Mouse (Mus musculus) monocyte, adult 5-6 weeks (primary cell): ENCODE measurements at regions not wholly inside any gene's neighbourhood (a gene's known extent, or its start where the extent isn't known, plus 50 kb on each side); places are given as distances from the start of the nearest gene placed in this dataset.

Source experiments
- ATAC-seq: fragments of 153-309, 156-312 bp; replicated peaks from 2 replicates; pipeline ENCODE4 v1.8.0; 2017; ENCODE audit warnings: mild to moderate bottlenecking; ENCODE audit not compliant: low TSS enrichment, insufficient number of reproducible peaks, severe bottlenecking, poor library complexity, low FRiP score

DNA sequence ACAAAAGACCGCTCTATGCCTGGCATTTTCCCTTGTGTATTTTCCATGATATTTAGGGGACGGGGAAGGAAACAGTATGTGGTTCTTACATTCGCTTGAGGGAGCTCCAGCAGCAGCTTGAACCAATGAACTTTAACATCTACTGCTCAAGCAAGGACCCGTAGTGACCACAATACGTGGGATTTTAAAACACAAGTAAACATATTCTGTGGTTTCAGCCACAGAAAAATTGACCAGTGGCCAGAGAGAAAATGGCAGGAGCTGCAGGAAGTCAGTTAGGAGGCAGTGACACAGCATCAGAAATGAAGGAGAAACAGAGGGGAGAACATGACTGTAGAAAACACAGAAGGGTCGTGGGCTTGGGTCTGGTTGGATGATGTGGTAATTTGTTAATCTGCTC lies 220.2 kb downstream of the Car2 start:
- no peak for ATAC-seq

DNA sequence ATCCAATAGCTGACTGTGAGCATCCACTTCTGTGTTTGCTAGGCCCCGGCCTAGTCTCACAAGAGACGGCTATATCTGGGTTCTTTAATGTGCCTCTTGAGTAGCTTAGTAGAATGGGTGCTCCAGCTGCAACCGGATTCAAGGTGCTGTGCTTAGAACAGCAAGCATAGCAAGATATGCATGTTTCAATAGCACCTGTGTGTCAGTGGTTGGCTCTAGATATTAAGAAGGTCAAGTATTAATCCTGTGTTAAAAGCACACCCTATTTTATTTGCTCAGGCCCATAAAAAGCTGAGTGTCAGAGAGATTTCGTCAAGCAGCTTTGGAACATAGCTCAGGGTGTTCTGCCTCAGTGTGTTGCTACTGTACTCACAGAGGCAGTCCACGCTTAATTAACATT lies 221.2 kb downstream of the Car2 start:
- no peak for ATAC-seq

GRCm38 (mm10) chr3:15108239-15108934 lies 222.3 kb downstream of the Car2 start:
- ATAC-seq = no peak

- no peak for ATAC-seq
These were observed 221.9 kb downstream of the Gm9733 start for GRCm38 (mm10) chr3:15110037-15110748.

DNA sequence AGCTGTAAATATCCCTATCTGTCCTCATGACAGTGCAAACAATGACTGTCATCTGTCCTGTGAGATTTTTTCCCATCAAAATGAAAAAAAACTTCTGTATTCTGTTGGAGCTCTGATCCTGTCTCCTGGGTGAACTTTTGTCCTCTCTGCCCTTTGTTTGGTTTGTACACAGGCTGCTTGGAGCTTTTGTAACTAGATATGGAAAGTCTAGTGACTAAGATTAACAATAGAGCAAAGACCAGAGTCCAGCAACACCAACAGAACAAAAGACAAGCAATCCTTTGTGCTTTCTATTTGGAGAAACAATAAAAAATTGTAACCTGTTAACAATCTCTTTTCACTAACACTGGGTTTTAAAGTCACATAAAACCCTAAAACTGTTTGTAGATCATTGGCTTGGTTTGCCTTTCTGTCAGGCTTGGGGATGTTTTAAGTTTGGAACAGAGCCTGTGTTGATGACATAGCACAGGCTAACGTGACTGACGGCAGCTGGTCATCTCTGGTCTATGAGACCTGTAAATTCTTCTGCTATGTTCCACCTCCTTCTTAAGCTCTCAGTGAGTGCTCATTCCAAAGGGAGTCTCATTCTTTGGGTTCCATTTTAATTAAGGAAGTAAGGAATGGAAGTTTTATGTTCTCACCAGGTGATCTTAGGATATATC lies 219.8 kb downstream of the Gm9733 start:
- ATAC-seq = no peak

DNA sequence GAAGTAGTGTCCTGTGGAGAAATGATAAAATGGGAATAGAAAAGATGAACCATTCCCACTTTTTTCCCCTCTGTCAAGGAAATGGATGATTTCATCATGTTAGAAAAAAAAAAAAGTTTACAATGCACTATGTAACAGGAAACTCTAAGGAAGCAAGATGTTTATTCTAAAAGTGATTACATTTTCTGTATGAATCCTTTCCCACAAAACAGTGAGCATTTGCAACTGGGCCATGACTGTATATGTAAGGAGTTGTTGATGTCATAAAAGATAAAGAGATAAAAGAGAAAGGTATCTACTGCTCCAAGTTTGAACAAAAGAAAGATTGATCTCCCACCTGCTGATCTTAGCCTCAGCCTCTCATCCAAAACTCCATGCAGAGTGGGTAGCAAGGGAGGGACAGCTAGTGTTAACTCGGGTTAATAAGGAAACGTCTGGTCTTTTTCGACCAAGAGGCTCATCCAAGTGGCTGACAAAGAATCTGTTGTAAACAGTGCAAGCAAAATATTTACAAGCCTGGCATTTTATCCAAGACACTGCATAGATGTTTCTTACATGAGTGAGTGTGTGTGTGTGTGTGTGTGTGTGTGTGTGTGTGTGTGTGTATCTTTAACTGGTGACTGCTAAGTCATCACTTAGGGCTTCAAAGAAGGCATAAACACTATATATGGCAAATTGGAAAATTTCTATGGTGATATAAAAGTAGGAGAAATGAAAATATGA lies 213.3 kb downstream of the Gm9733 start:
- ATAC-seq = no peak

DNA sequence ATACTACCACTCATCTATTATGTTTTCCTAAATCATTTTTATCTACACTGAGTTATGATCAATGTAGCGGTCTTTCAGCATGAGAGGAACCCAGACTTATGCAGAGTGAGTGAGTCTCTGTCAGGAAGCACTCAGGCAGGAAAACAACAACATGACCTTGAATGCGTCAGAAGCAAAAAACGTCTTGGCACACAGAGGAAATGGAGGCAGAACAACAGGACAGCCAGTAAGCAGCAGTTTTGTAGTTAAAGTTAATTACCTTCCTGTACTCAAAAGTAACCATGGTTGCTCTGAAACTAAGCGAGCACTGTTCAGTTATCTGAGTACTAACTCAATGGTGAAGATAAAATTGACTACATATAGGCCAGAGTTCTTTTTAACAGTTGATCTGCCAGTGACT lies 205.4 kb downstream of the Gm9733 start:
- ATAC-seq = no peak

- no peak for ATAC-seq
These were observed 203.7 kb downstream of the Gm9733 start for GRCm38 (mm10) chr3:15128370-15128769.

GRCm38 (mm10) chr3:15128960-15129359 lies 203.1 kb downstream of the Gm9733 start:
- ATAC-seq = no peak

- no peak for ATAC-seq
These were observed 202.3 kb downstream of the Gm9733 start for GRCm38 (mm10) chr3:15129729-15130369.

DNA sequence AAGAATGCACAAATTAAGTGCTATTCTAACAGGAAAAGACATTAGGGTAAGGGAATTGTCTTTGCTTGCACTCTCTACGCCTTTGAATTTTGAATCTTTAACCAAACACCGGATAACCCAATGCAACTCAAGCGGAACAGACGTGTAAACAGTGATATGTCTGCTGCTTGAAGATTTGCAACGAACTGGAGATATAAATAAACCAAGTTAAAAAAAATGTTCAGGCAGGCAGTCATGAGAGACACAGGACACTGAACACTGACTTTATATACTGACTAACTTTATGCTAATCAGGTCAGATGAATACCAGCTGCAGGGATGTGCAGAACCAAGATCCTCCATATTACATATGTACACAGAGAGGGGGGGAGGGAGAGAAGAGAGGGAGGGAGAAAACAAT lies 200.0 kb downstream of the Gm9733 start:
- no peak for ATAC-seq

DNA sequence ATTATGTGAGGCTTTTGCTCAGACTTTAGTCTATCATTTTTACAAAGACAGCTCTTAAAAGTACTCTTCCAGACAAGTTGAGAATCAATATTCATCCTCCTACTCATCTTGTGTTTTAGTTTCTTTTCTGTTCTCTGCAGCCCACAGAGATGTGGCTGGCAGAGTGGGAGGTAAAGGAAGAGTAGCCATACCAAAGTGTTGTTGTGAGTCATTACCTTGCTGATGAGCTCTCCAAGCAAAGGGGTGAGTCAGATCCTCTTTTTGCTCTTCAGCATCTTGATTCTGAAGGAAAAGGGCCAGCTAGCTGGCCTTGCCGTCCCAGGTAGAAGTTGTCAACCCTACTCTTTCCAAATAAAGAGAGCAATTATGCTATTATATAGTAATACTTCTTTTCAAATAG lies 192.6 kb downstream of the Gm9733 start:
- no peak for ATAC-seq

- ATAC-seq = no peak
These were observed 178.4 kb downstream of the Gm9733 start for GRCm38 (mm10) chr3:15153710-15154109.

DNA sequence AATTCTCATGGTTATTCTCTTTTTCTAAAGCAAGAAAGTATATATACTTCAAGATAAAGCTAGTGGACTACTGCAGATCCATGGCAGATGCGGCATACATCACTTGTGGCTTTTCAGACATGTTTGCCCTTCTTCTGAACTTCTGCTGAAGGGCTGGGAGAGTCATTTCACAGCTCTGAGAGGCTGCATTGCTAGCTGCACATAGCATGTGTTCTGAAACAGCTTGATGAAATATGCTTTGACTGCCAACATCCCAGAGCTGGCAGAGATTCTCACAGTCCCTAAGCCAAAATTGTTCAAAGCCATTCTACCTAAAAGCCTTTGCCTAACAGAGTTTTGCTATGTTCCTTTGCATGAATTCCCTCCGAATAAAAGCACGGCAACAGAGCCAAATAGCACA lies 177.9 kb downstream of the Gm9733 start:
- ATAC-seq = no peak

DNA sequence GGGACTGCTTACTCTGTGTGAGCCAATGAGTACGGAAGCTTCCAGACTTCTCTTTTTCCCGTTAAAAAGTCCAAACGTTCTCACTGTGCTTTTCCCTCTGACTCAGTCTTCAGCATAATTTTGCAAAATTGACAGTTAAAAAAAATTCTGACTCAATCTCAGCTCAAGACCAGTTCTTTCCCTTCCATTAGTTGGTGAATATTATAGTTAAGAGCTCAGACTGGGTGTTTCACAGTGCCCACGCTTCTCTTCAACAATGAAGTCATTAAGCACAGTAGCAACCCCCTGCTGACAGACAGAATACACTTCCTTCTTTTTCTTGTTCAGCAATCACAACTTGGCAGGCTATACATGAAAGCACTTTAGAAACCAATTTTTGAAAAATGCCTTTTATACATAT lies 175.4 kb downstream of the Gm9733 start:
- ATAC-seq = no peak

DNA sequence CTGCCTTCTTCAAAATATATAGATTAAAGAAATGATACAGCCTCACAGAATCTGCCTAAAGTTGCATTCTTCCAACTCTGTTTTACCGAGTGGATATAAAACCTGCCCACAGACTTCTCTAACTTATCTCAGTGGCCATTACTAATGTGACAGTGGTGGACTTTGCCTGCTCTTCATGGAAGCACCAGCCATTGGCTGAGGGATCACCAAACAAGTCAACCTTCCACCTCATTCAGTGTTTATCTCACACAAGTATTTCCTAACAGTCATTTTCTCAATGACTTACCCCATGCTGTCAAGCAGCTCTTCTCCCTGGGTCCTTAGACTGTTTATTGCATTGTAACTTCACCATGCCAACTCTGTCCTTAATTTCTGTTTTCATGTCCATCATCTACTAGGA lies 174.3 kb downstream of the Gm9733 start:
- ATAC-seq = no peak

DNA sequence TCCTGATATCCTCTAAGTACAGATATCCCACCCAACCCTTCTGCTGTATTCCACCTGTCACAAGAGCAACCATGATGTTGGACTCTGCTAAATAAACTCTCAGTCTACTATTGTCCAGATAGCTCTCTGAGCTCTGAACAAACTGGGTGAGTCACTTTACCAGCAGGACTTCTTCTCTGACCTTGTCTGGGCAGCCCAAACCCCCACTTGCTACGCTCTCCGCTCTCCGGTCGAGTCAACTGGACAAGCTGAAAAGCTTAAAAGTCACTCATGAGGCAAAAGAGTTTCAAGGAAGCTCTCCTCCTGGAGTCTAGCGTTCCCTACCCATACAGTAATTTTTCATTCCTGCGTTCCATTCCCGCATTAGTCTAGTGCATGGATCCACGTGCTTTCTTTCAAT lies 173.2 kb downstream of the Gm9733 start:
- ATAC-seq = no peak

DNA sequence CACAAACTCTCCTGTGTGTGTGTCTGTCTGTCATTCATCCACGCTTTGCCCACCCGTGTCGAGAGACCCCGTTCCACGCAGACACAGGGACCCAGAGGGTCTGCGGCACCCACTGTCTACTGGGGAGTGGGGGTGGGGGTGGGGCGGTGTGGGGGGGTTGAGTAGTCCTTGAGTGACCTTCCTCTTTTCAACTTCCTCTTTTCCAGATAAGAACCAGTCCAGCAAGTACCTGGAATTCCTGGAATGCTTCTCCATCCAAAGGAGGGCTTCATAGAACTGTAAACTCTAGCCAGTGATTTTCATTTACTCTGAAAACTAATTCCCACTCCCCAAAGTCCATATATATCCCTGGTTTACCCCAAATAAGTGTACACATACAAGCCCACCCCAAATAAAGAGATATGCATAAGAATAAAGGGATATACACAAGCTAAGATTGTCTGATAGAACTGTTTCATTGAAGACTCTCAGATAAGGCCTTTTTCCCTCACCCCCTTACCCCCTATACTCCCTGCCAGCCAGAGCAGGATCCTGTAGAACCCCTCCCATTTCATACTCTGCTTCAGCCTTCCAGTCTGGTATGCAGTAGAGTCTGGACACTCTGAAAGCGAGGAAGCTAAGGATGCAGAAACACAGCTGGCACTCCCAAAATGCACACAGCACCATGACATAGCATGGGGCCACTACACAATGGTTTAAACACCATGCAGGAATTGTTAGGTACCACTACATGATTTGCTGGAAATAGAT lies 172.0 kb downstream of the Gm9733 start:
- ATAC-seq = no peak
